Mouse (Mus musculus): ENCODE results near the gene Psmd5. TPM values are rescaled to one million over a fixed set of nuclear protein-coding genes. Genes with fewer than 3 reads are reported as not detected.
A peak's percentile ranks its signal among the peaks of the same experiment; 100 is the strongest.

The Psmd5 gene
- polyA plus RNA-seq, 1 experiment from 2014 or later, result 60.0 TPM

- 81% methylated on average over 17 of the region's 17 CpGs for WGBS
- Histone ChIP-seq H3K4me2 (no peak overlapping the region), H3K9ac (no peak overlapping the region), H3K9me3 (replicated peaks) (no peaks in the 10 kb centered on the region), H3K4me1 (replicated peaks) (no peaks in the 10 kb centered on the region), H3K36me3 (no peaks in the 10 kb centered on the region; the same call in 1 of the 2 replicates), H3K27me3 (replicated peaks) (peaks cover 11% of the 10 kb centered on the region; the same call in 1 of the 2 replicates), H3K4me3 (no peak overlapping the region), H3K27ac (ENCODE audit: poor library complexity, severe bottlenecking) (no peak overlapping the region)
- no peak for ATAC-seq (ENCODE audit: insufficient number of reproducible peaks, low FRiP score)
These were observed 22.2 kb upstream of the Psmd5 start for GRCm38 (mm10) chr2:34896821-34897460.

DNA sequence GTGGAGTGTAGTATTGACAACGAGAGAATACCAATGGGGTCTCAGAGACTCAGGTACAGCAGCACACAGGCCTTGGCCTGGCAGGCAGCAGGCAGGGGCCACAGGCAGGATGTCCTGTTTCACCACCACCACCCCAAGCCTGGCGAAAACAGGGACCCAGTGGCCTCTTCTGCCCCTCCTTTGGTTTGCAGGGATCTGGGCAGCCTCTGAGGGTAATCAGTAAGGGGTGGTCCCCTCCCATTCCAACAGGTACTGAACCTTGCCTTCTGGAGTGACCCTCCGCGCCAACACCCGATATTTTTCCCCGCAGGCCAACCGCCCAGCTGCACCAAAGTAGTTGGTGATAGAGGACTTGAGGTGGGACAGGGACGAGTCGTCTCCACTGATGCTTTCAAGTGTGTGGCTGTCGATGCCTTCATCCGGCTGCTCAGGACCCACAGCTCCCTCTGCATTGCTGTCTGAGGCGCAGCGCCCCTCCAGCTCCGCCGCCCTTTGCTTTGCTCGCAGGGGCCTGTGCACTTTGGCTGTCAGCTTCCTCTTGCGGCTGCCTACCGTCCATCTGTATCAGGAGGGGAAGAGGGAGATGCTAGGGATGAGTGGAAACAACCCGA, 20.8 kb upstream of the Psmd5 start:
- Histone ChIP-seq H3K4me2 (no peak overlapping the region), H3K9ac (no peak overlapping the region), H3K4me3 (no peak overlapping the region), H3K9me3 (replicated peaks) (no peaks in the 10 kb centered on the region), H3K36me3 (no peaks in the 10 kb centered on the region; the same call in 1 of the 2 replicates), H3K27ac (ENCODE audit: poor library complexity, severe bottlenecking) (no peak overlapping the region), H3K4me1 (replicated peaks) (no peaks in the 10 kb centered on the region), H3K27me3 (replicated peaks) (peaks cover 11% of the 10 kb centered on the region; the same call in 1 of the 2 replicates)
- 67% methylated on average over 19 of the region's 19 CpGs for WGBS
- ATAC-seq (ENCODE audit: insufficient number of reproducible peaks, low FRiP score), result no peak

- ATAC-seq (ENCODE audit: insufficient number of reproducible peaks, low FRiP score), result no peak
- Histone ChIP-seq H3K36me3 (no peaks in the 10 kb centered on the region; the same call in 1 of the 2 replicates), H3K9ac (no peak overlapping the region), H3K9me3 (replicated peaks) (no peaks in the 10 kb centered on the region), H3K4me3 (no peak overlapping the region), H3K4me2 (no peak overlapping the region), H3K27me3 (replicated peaks) (peaks cover 9% of the 10 kb centered on the region; the same call in 1 of the 2 replicates), H3K27ac (ENCODE audit: poor library complexity, severe bottlenecking) (no peak overlapping the region), H3K4me1 (replicated peaks) (no peaks in the 10 kb centered on the region)
- WGBS, result 71% methylated on average over 5 of the region's 5 CpGs
These were observed 19.2 kb upstream of the Psmd5 start for GRCm38 (mm10) chr2:34893950-34894349.

GRCm38 (mm10) chr2:34884186-34884585, 9.4 kb upstream of the Psmd5 start:
- no peak overlapping the region for H3K9ac ChIP-seq
- ATAC-seq (ENCODE audit: insufficient number of reproducible peaks, low FRiP score), result no peak
- 0 out of 2 replicates have a peak, but pooled peaks cover 5% of the 10 kb centered on the region for H3K27me3 ChIP-seq (replicated peaks)
- H3K4me1 ChIP-seq (replicated peaks), result no peaks in the 10 kb centered on the region
- 0 out of 2 replicates have a peak, but pooled peaks cover 4% of the 10 kb centered on the region for H3K9me3 ChIP-seq (replicated peaks)
- no peaks in the 10 kb centered on the region for H3K36me3 ChIP-seq
- no peak overlapping the region for H3K4me2 ChIP-seq
- no peak overlapping the region for H3K4me3 ChIP-seq
- no peak overlapping the region for H3K27ac ChIP-seq (ENCODE audit: poor library complexity, severe bottlenecking)
- WGBS, result 66% methylated on average over 2 of the region's 2 CpGs

DNA sequence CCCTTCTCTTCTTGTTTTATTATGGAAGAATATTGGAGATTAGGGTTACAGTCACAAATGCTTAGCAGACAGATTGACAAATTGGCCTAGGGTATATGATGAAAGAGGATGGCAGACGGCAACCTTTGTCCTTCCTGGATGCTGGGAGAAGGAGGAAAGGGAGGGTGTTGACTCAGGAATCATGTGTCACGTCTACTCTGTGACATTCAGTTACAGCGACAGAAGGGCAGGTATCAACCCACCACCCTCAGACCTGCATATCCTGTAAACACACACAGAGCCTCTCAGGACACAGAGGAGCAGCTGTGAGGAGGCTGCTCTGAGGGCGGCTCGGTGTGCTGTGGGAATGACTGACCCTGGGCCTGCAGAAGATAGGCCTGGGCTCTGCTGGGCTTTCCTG, 8.4 kb upstream of the Psmd5 start:
- no peak overlapping the region for H3K4me3 ChIP-seq
- H3K36me3 ChIP-seq, result no peaks in the 10 kb centered on the region
- no peak overlapping the region for H3K27ac ChIP-seq (ENCODE audit: poor library complexity, severe bottlenecking)
- WGBS, result 46% methylated on average over 5 of the region's 5 CpGs
- 0 out of 2 replicates have a peak, but pooled peaks cover 4% of the 10 kb centered on the region for H3K9me3 ChIP-seq (replicated peaks)
- no peak for ATAC-seq (ENCODE audit: insufficient number of reproducible peaks, low FRiP score)
- no peaks in the 10 kb centered on the region for H3K4me1 ChIP-seq (replicated peaks)
- no peak overlapping the region for H3K4me2 ChIP-seq
- H3K27me3 ChIP-seq (replicated peaks), result 0 out of 2 replicates have a peak, but pooled peaks cover 5% of the 10 kb centered on the region
- H3K9ac ChIP-seq, result no peak overlapping the region

DNA sequence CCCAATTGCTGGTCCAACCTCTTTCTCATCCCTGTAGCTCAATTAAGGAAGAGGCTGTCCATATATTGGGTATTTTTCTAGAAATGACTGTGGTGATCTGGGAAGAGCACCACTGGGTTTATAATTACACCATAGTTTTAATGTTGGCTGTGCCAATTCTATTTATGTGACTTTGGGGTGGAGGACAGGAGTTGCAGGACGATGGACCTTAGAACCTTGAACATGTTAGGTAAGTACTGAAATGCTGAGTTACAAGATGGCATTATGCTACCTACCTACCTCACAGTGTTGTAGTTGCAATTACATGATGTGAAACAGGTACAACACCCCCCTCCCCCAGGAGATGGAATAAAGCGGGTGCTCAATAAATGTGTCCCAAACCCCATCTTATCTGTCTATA, 8.0 kb upstream of the Psmd5 start:
- Histone ChIP-seq H3K27ac (ENCODE audit: poor library complexity, severe bottlenecking) (no peak overlapping the region), H3K9ac (no peak overlapping the region), H3K4me1 (replicated peaks) (no peaks in the 10 kb centered on the region), H3K9me3 (replicated peaks) (0 out of 2 replicates have a peak, but pooled peaks cover 4% of the 10 kb centered on the region), H3K36me3 (no peaks in the 10 kb centered on the region), H3K27me3 (replicated peaks) (0 out of 2 replicates have a peak, but pooled peaks cover 5% of the 10 kb centered on the region), H3K4me3 (no peak overlapping the region), H3K4me2 (no peak overlapping the region)
- no peak for ATAC-seq (ENCODE audit: insufficient number of reproducible peaks, low FRiP score)
- 84% methylated on average over 2 of the region's 2 CpGs for WGBS

DNA sequence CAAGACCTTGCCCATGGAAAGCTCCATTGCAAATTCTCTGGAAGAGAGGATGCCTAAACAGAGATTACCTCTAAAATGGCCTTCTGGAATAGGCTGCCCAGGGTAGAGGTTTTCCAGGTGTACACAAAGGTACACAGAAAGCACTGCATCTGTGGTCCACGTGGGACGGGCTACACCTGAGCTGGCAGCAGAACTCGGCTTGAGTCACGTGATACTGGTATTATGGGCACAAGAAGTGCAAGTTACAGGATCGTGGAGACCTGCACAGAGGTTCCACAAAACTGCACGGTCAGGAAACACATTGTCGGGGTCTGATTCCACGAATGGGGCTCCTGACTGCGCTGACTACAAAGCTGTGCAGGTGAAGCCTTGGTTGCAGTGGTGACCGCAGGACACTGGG, 5.3 kb upstream of the Psmd5 start:
- Histone ChIP-seq H3K9me3 (replicated peaks) (no peaks in the 10 kb centered on the region), H3K27me3 (replicated peaks) (peaks cover 20% of the 10 kb centered on the region), H3K4me2 (no peak overlapping the region), H3K36me3 (no peaks in the 10 kb centered on the region), H3K4me1 (replicated peaks) (no peaks in the 10 kb centered on the region), H3K4me3 (no peak overlapping the region), H3K27ac (ENCODE audit: poor library complexity, severe bottlenecking) (no peak overlapping the region), H3K9ac (no peak overlapping the region)
- WGBS, result 83% methylated on average over 10 of the region's 10 CpGs
- ATAC-seq (ENCODE audit: insufficient number of reproducible peaks, low FRiP score), result no peak

- Histone ChIP-seq H3K36me3 (no peaks in the 10 kb centered on the region), H3K9ac (peak within 1 kb of the TSS; percentile 67), H3K27me3 (replicated peaks) (peaks cover 32% of the 10 kb centered on the region), H3K27ac (ENCODE audit: poor library complexity, severe bottlenecking) (no peak within 1 kb of the TSS), H3K4me1 (replicated peaks) (peaks cover 18% of the 10 kb centered on the region), H3K4me2 (peak within 1 kb of the TSS; percentile 74), H3K9me3 (replicated peaks) (no peaks in the 10 kb centered on the region), H3K4me3 (peak within 1 kb of the TSS; percentile 41)
- no peak for ATAC-seq (ENCODE audit: insufficient number of reproducible peaks, low FRiP score)
- WGBS, result 3% methylated on average over 14 of the region's 14 CpGs
These were observed 497 bp downstream of the Psmd5 start, which contains the start of gene Cutal for GRCm38 (mm10) chr2:34874271-34874670. Gene Cutal (plus strand): TSS chr2:34874396.

- Histone ChIP-seq H3K27me3 (replicated peaks) (peaks cover 17% of the 10 kb centered on the region), H3K9me3 (replicated peaks) (no peaks in the 10 kb centered on the region), H3K27ac (ENCODE audit: poor library complexity, severe bottlenecking) (peak overlapping the region; percentile 96), H3K4me1 (replicated peaks) (peaks cover 28% of the 10 kb centered on the region), H3K36me3 (peaks cover 7% of the 10 kb centered on the region; the same call in 1 of the 2 replicates), H3K4me2 (peak overlapping the region; percentile 75), H3K4me3 (peak overlapping the region; percentile 96), H3K9ac (peak overlapping the region; percentile 93)
- WGBS, result under 1% methylated on average over 67 of the region's 67 CpGs
- peak; percentile 97 for ATAC-seq (ENCODE audit: insufficient number of reproducible peaks, low FRiP score)
These were observed 4.0 kb downstream of the Psmd5 start for GRCm38 (mm10) chr2:34870520-34871474.

DNA sequence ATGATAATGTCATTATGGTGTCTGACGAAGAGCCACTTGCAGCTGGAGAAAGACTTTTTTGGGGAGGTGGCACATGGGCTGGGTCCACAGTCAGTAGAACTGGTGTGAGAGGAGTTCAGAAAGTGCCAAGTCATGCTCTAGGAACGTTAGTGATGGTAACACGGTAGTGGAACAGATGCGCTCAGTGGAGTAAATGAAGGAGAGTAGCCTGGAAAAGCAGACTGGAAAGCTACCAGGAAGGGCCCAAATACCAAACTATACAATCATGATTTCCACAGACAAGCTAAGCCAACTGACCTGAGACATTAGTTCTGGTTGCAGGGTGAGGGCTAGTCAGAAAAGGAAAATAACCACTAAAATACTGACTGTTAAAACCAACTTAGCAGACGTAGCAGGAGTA, 5.1 kb downstream of the Psmd5 start:
- Histone ChIP-seq H3K27me3 (replicated peaks) (peaks cover 15% of the 10 kb centered on the region), H3K4me1 (replicated peaks) (peaks cover 27% of the 10 kb centered on the region), H3K9me3 (replicated peaks) (no peaks in the 10 kb centered on the region), H3K27ac (ENCODE audit: poor library complexity, severe bottlenecking) (no peak overlapping the region), H3K4me2 (peak overlapping the region; percentile 64), H3K4me3 (peak overlapping the region; percentile 40), H3K9ac (peak overlapping the region; percentile 71), H3K36me3 (peaks cover 18% of the 10 kb centered on the region)
- 33% methylated on average over 5 of the region's 5 CpGs for WGBS
- ATAC-seq (ENCODE audit: insufficient number of reproducible peaks, low FRiP score), result peak; percentile 62; the same call in 1 of the 2 replicates

Measured in heart, embryonic 12.5 days (tissue).